Mouse (Mus musculus): Measurements from ENCODE around the gene Olfr987.
"Not testable (repeated sequence)": the region's sequence is repeated elsewhere in the genome, so short reads cannot be mapped to it uniquely, and the experiment has no call there.

Gene Olfr987

GRCm38 (mm10) chr2:85339215-85339614 is at the start of gene Olfr987:
TSS of gene Olfr987 (minus strand) at chr2:85339315.
- not testable (repeated sequence) for DNase-seq (ENCODE audit: low spot score)

DNA sequence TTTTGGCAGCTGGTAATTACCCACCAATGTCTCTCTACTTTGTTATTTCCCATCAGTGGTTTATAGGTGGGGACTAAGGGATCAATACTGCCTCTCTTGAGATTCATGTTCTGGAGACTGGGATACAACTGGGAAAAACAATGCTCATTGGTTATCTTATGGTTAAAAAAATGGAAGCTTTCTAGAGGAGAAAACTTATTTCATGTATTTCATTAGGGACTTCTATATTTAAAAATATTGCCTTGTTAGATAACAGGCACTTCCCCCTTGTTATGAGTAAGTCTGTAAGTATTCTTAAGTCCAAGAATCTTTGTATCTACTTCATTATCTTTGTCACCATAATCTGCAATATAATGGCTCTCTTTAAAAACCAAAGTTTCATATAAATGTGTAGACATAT is 24.0 kb upstream of the Olfr987 start, which contains the start of gene Olfr988:
Olfr988 (minus strand) TSS at position 101 of the 400 bp plus-strand sequence.
- not testable (repeated sequence) for DNase-seq (ENCODE audit: low spot score)

DNA sequence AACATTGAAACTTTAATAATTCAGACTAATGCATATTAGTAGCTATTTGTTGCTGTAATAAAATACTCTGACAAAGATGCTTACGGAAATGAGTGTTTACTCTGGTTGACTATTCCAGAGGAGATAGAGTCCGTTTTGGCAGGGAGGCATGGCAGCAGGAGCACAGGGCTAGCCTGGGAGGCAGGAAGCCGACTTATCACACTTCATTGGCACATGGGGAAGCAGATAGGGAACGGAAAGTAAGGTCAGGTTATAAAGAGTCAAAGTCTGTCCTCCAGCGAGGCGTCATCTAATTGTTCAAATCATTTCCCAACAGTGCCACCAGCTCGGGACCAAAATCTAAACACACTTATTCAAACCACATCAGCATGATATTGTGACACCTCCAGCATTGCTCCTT is 857 bp upstream of the Olfr987 start:
- no peak for DNase-seq (ENCODE audit: low spot score)

DNA sequence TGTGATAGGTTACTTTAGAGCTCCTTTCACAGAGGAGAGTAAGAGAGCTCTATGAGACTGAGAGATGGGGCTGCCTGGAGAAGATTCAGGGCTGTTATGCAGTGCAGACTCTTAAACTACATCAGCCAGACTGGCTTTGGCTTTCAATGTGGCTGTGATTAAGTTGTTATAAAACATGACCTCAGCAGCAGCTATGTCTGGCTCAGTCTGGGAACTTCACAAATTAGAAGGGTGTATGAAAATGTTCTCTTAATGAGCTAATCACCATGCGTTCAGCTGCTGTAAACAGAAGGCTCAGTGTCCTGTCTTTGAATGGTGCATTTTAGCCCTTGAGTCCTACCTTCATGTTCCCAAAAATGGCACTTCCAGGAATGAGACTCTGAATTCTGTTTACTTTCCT is 20.0 kb downstream of the Olfr987 start:
- no peak for DNase-seq (ENCODE audit: low spot score)

- no peak for DNase-seq (ENCODE audit: low spot score)
Measured at GRCm38 (mm10) chr2:85285406-85285805, 53.7 kb downstream of the Olfr987 start.

DNA sequence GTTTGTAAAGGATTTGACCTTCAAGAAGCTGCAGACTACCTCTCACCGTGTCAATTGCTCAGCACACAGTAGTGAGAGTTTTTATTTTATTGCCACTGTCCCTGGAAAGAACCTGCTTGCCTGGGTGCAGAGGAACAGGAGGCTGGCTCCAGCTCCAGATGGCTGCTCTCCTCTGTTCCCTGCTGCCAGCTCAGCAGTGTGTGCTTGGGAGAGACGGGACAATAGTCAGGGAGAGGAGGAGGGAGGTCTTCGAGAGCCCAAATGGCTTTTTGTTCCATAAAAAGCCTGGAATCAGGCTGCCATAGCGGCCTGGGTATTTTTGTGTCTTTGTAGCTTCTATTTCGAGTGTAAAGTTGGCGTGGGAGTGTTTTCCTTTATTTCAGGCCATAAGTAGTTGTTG is 54.5 kb downstream of the Olfr987 start:
- peak; percentile 11 for DNase-seq (ENCODE audit: low spot score)

DNA sequence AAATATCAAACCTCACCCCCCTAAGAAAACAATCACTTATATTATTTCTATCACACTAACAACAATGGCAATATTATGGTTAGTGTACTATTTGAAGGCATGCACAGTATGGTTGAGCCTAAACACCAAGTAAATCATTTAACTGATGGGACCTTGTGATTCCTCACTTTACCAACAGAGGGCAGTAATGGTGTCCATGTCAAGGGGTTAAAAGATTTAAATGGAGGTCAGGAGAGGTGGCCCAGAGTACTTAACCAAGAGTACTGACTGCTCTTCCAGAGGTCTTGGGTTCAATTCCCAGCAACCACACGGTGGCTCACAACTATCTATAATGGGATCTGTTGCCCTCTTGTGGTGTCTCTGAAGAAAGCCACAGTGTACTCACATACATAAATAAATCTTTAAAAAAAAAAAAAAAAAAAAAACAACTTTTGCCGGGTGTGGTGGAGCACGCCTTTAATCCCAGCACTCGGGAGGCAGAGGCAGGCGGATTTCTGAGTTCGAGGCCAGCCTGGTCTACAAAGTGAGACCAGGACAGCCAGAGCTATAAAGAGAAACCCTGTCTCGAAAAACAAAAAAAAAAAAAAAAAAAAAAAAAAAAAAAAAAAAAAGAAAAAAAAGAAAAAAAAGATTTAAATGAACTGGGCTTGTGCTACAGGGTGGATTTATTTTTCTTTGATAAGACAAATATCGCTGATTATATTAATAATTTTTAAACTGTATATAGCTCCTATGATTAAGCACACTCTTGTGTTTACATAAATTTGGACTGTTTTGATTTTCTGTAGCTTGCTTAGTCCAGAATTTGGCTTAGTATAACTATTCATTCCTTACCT is 55.3 kb downstream of the Olfr987 start:
- no peak for DNase-seq (ENCODE audit: low spot score)

- peak; percentile 10 for DNase-seq (ENCODE audit: low spot score)
Measured at GRCm38 (mm10) chr2:85281023-85281422, 58.1 kb downstream of the Olfr987 start.
